ENCODE assay signal across 9 mouse cellular contexts in genomic region chr10:75258241-75258640, GRCm38 (mm10). TPM values are rescaled to one million over a fixed set of nuclear protein-coding genes. Genes with fewer than 3 reads are reported as not detected.
DNase-seq lines count a peak whose midpoint lies in the region; ATAC-seq and TF ChIP-seq lines count a peak whose summit lies in the region.
"Had no signal": no experiment of that assay in that cellular context is flagged by ENCODE, and none has a peak within 500 bp of the region (broad histone marks: within the 10 kb centered on the region; RNA-seq: fewer than 3 reads in every experiment).

No protein-coding gene starts in this region.

- 57% methylated on average over 5 of the region's 5 CpGs for WGBS in kidney, embryonic 15.5 days

- no peak overlapping the region for H3K4me3 ChIP-seq in kidney, embryonic 15.5 days (replicated peaks)
- no peak overlapping the region for H3K4me3 ChIP-seq in CH12.LX (replicated peaks in 1 of 3; ENCODE audit: low read depth in 2 of 3, low read length in 2 of 3, poor library complexity in 1 of 3)
- H3K4me3 ChIP-seq: limb, embryonic 13.5 days had no signal

- no peak for TF ChIP-seq POLR2A in CH12.LX (IDR thresholded peaks at IDR 0.05; ENCODE audit: low read depth, low read length)

- TF ChIP-seq CTCF in CH12.LX (conservative IDR thresholded peaks at IDR 0.05 in 1 of 2, IDR thresholded peaks at IDR 0.05 in 1 of 2; ENCODE audit: low read depth in 2 of 2, low read length in 2 of 2) = no peak

- no peak for DNase-seq in kidney, adult 18-20 months
- peak; percentile 83 for DNase-seq in CH12.LX (ENCODE audit: extremely low read depth)
- DNase-seq in gastrocnemius, postnatal 10 days = peak; percentile 21
- DNase-seq in lung, postnatal 25 days (ENCODE audit: low spot score) = peak; percentile 27
- DNase-seq in testis, postnatal 14 days (ENCODE audit: low spot score) = no peak

- H3K9me3 ChIP-seq in kidney, embryonic 15.5 days (replicated peaks) = no peaks in the 10 kb centered on the region
- no peaks in the 10 kb centered on the region for H3K9me3 ChIP-seq in CH12.LX (replicated peaks; ENCODE audit: low read length)
- H3K9me3 ChIP-seq: limb, embryonic 13.5 days had no signal

- peak overlapping the region; percentile 65 for H3K27ac ChIP-seq in kidney, embryonic 15.5 days
- H3K27ac ChIP-seq in CH12.LX (ENCODE audit: insufficient read depth, low read depth) = no peak overlapping the region
- H3K27ac ChIP-seq: limb, embryonic 13.5 days had no signal

- no peak overlapping the region for H3K9ac ChIP-seq in kidney, embryonic 15.5 days
- no peak overlapping the region for H3K9ac ChIP-seq in CH12.LX (ENCODE audit: insufficient read depth, low read depth)
- H3K9ac ChIP-seq: limb, embryonic 13.5 days had no signal

- H3K4me2 ChIP-seq in kidney, embryonic 15.5 days = no peak overlapping the region
- peak overlapping the region; percentile 31; the same call in 1 of the 2 replicates for H3K4me2 ChIP-seq in CH12.LX (ENCODE audit: insufficient read depth, low read depth, poor library complexity, severe bottlenecking)
- H3K4me2 ChIP-seq: limb, embryonic 13.5 days had no signal

- peak; percentile 85 for TF ChIP-seq EP300 in CH12.LX (IDR thresholded peaks at IDR 0.05; ENCODE audit: low read length)

- in situ Hi-C loops in CH12.LX (cut with MboI; ENCODE audit: low pct_ligation_motif_present, low pct_unique_long_range_greater_than_20kb, low sequenced_read_pairs) = no loop called here

- H3K4me1 ChIP-seq in kidney, embryonic 15.5 days = peaks cover 13% of the 10 kb centered on the region; the same call in 1 of the 2 replicates
- peaks cover 0 to 39% of the 10 kb centered on the region in 2 experiments; a peak in 2 of 4 replicates for H3K4me1 ChIP-seq in CH12.LX (ENCODE audit: control insufficient read depth in 1 of 2, insufficient read depth in 2 of 2)

- no peaks in the 10 kb centered on the region for H3K27me3 ChIP-seq in kidney, embryonic 15.5 days
- H3K27me3 ChIP-seq in CH12.LX (replicated peaks) = no peaks in the 10 kb centered on the region
- H3K27me3 ChIP-seq: limb, embryonic 13.5 days had no signal

- ATAC-seq in kidney, embryonic 15.5 days (replicated peaks; ENCODE audit: low FRiP score) = no peak
- no peak for ATAC-seq in CD4-positive, CD25-positive, alpha-beta regulatory T cell, adult 4 months
- no peak for ATAC-seq in megakaryocyte-erythroid progenitor cell, adult 5-6 weeks (replicated peaks; ENCODE audit: low FRiP score, low TSS enrichment, poor library complexity, severe bottlenecking)

- no peaks in the 10 kb centered on the region for H3K79me2 ChIP-seq in CH12.LX (replicated peaks; ENCODE audit: control insufficient read depth, extremely low read depth, insufficient read depth, poor library complexity, severe bottlenecking)

- H3K36me3 ChIP-seq in kidney, embryonic 15.5 days = peaks cover 51% of the 10 kb centered on the region
- peaks cover 41 to 66% of the 10 kb centered on the region in 2 experiments for H3K36me3 ChIP-seq in CH12.LX (replicated peaks in 1 of 2; ENCODE audit: control insufficient read depth in 1 of 2, insufficient read depth in 1 of 2, low read length in 1 of 2)

- no peak for TF ChIP-seq RAD21 in CH12.LX (IDR thresholded peaks at IDR 0.05; ENCODE audit: low read depth, low read length)

- dilution Hi-C loops in CH12.LX (cut with MboI; ENCODE audit: extremely low pct_ligation_motif_present, extremely low pct_unique_long_range_greater_than_20kb, low sequenced_read_pairs) = no loop called here

TF ChIP-seq in CH12.LX, 34 proteins besides CTCF, POLR2A, EP300 and RAD21:
- TF ChIP-seq MYC (IDR thresholded peaks at IDR 0.05; ENCODE audit: low read depth, low read length) (no peak), ZMIZ1 (IDR thresholded peaks at IDR 0.05; ENCODE audit: low read depth, low read length) (no peak), NRF1 (IDR thresholded peaks at IDR 0.05; ENCODE audit: low read depth, low read length) (no peak), USF1 (IDR thresholded peaks at IDR 0.05; ENCODE audit: low read depth, low read length) (no peak), MEF2A (IDR thresholded peaks at IDR 0.05; ENCODE audit: borderline replicate concordance, low read depth, low read length) (no peak), CHD2 (IDR thresholded peaks at IDR 0.05; ENCODE audit: low read length) (no peak), USF2 (conservative IDR thresholded peaks at IDR 0.05; ENCODE audit: low read depth, low read length) (no peak), ZKSCAN1 (IDR thresholded peaks at IDR 0.05; ENCODE audit: borderline replicate concordance, low read depth, low read length) (no peak), JUN (IDR thresholded peaks at IDR 0.05; ENCODE audit: insufficient read depth, low read depth, low read length) (no peak), TBP (conservative IDR thresholded peaks at IDR 0.05; ENCODE audit: low read depth, low read length) (no peak), MAZ (IDR thresholded peaks at IDR 0.05; ENCODE audit: low read depth, low read length) (no peak), RCOR1 (conservative IDR thresholded peaks at IDR 0.05; ENCODE audit: low read depth, low read length) (no peak), ZC3H11A (IDR thresholded peaks at IDR 0.05; ENCODE audit: low read depth, low read length) (no peak), CHD1 (IDR thresholded peaks at IDR 0.05; ENCODE audit: low read depth, low read length) (no peak), SIN3A (IDR thresholded peaks at IDR 0.05; ENCODE audit: low read length) (0 out of 2 replicates have a peak, but pooled peaks have one; percentile 32), NELFE (IDR thresholded peaks at IDR 0.05; ENCODE audit: low read depth, low read length) (no peak), ELF1 (IDR thresholded peaks at IDR 0.05; ENCODE audit: low read depth, low read length) (0 out of 2 replicates have a peak, but pooled peaks have one; percentile 30), IRF4 (IDR thresholded peaks at IDR 0.05; ENCODE audit: low read depth, low read length) (peak; percentile 74), KAT2A (IDR thresholded peaks at IDR 0.05; ENCODE audit: insufficient replicate concordance, low read length) (no peak), ZNF384 (IDR thresholded peaks at IDR 0.05; ENCODE audit: low read depth, low read length) (peak; percentile 63), MAX (IDR thresholded peaks at IDR 0.05; ENCODE audit: low read length) (no peak), MAFK (IDR thresholded peaks at IDR 0.05; ENCODE audit: insufficient replicate concordance, low read length) (no peak), UBTF (IDR thresholded peaks at IDR 0.05; ENCODE audit: low read depth, low read length) (no peak), ETS1 (conservative IDR thresholded peaks at IDR 0.05; ENCODE audit: low read depth, low read length) (peak; percentile 63), POLR2AphosphoS2 (IDR thresholded peaks at IDR 0.05; ENCODE audit: low read depth, low read length) (no peak), MXI1 (IDR thresholded peaks at IDR 0.05; ENCODE audit: low read depth, low read length) (no peak), HCFC1 (IDR thresholded peaks at IDR 0.05; ENCODE audit: low read depth, low read length) (no peak), GABPA (IDR thresholded peaks at IDR 0.05; ENCODE audit: insufficient replicate concordance, low read depth, low read length) (no peak), TCF12 (IDR thresholded peaks at IDR 0.05; ENCODE audit: low read depth, low read length) (no peak; the same call in 1 of the 2 replicates), SMC3 (IDR thresholded peaks at IDR 0.05; ENCODE audit: low read depth, low read length) (no peak; the same call in 1 of the 2 replicates), E2F4 (IDR thresholded peaks at IDR 0.05; ENCODE audit: insufficient replicate concordance, low read depth, low read length) (no peak), PAX5 (IDR thresholded peaks at IDR 0.05; ENCODE audit: low read length) (no peak), BHLHE40 (IDR thresholded peaks at IDR 0.05; ENCODE audit: low read depth, low read length) (no peak), JUND (conservative IDR thresholded peaks at IDR 0.05; ENCODE audit: low read depth, low read length) (no peak)

RNA-seq across cellular contexts. Expression of gene Specc1l, which starts 46.4 kb away (rescaled TPM):
- 31.0 and 34.1 TPM in 2 replicates for polyA plus RNA-seq in kidney, embryonic 15.5 days (2015; fragmentation: Nextera tagmentation; extraction: Ambion mirVana)
- total RNA-seq in CH12.LX (2012; rRNA removed) (21.0 and 21.1 TPM in 2 replicates), CH12.LX (2014; rRNA removed) (15.3 and 18.6 TPM in 2 replicates)
- 23.6 and 25.1 TPM in 2 replicates for polyA plus RNA-seq in CH12.LX (2012; ENCODE audit: insufficient read length, low read depth)
- 10 to 100 TPM; 34.3 to 36.2 TPM for total RNA-seq in gastrocnemius, postnatal 10 days (2021)
- 10 to 100 TPM; 12.0 to 19.5 TPM for polyA plus RNA-seq in CD4-positive, CD25-positive, alpha-beta regulatory T cell, adult 4 months (2017; shearing (Covaris generic))
- total RNA-seq in megakaryocyte-erythroid progenitor cell, adult 5-6 weeks (2014; fragmentation: Nextera tagmentation) = 25.5 and 30.8 TPM in 2 replicates
- total RNA-seq in megakaryocyte-erythroid progenitor cell, adult 5-6 weeks (2017) = 36.3 and 37.2 TPM in 2 replicates

RNA-seq across cellular contexts. Expression of gene Adora2a, which starts 58.4 kb away (rescaled TPM):
- 4.6 and 6.5 TPM in 2 replicates for polyA plus RNA-seq in kidney, embryonic 15.5 days (2015; fragmentation: Nextera tagmentation; extraction: Ambion mirVana)
- total RNA-seq in CH12.LX (2012; rRNA removed) (7.1 and 14.4 TPM in 2 replicates), CH12.LX (2014; rRNA removed) (2.5 and 3.2 TPM in 2 replicates)
- polyA plus RNA-seq in CH12.LX (2012; ENCODE audit: insufficient read length, low read depth) = 6.4 and 7.6 TPM in 2 replicates
- 1 to 10 TPM; 4.3 to 6.2 TPM for total RNA-seq in gastrocnemius, postnatal 10 days (2021)
- polyA plus RNA-seq in CD4-positive, CD25-positive, alpha-beta regulatory T cell, adult 4 months (2017; shearing (Covaris generic)) = 10 to 100 TPM; 16.1 to 36.3 TPM
- total RNA-seq in megakaryocyte-erythroid progenitor cell, adult 5-6 weeks (2014; fragmentation: Nextera tagmentation) = 0.09 and 0.67 TPM in 2 replicates
- total RNA-seq in megakaryocyte-erythroid progenitor cell, adult 5-6 weeks (2017) = 0.28 and 0.88 TPM in 2 replicates

Comparison
In these comparisons a context has a peak if more than half of its experiments do, and no peak if none do; other contexts are left out.
1. DNase-seq: peak in CH12.LX (single experiment), gastrocnemius, postnatal 10 days (single experiment) and lung, postnatal 25 days (single experiment); none in kidney, adult 18-20 months (single experiment) and testis, postnatal 14 days (single experiment).